Mouse (Mus musculus): Measurements from ENCODE around the gene Mpi. TPM values are rescaled to one million over a fixed set of nuclear protein-coding genes. Genes with fewer than 3 reads are reported as not detected.

The Mpi gene
- polyA plus RNA-seq, 1 experiment, result 89.6 TPM

DNA sequence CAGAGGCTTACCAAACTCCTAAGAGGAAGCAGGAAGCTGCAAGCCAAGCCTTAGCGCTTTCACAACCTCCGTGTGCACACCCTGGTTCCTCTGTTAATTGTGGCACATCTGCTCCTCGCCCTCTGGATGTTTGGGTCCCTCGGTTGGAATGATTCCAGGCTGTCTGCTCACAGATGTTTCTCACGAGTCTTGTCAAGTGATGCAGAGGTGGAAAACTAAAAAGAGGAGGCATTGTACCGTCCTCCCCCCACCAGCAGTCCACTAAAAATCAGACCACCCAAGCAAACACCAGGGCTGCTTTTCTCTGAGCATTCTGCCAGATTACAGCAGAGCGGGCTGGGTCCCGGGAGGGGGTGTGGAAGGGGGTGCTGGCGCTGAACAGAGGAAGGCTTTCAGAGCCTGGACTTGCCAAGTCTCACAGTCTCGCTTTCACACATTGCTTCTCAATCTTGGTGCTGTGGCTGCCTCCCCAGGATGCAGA, 13.2 kb upstream of the Mpi start:
- TF ChIP-seq TCF3 (IDR thresholded peaks at IDR 0.05; ENCODE audit: insufficient read length, low read depth), result no peak
- no peak for TF ChIP-seq POLR2A (IDR thresholded peaks at IDR 0.05; ENCODE audit: insufficient read length, low read depth)
- TF ChIP-seq MAX (IDR thresholded peaks at IDR 0.05; ENCODE audit: low read depth), result no peak
- TF ChIP-seq E2F4 (IDR thresholded peaks at IDR 0.05; ENCODE audit: insufficient read depth), result no peak
- TF ChIP-seq TCF12 (IDR thresholded peaks at IDR 0.05; ENCODE audit: insufficient read depth, poor library complexity, severe bottlenecking), result no peak
- no peak for TF ChIP-seq POLR2AphosphoS2 (IDR thresholded peaks at IDR 0.05; ENCODE audit: insufficient read length, low read depth)
- TF ChIP-seq SRF (IDR thresholded peaks at IDR 0.05; ENCODE audit: control insufficient read depth, insufficient read length, low read depth), result no peak
- TF ChIP-seq USF1 (IDR thresholded peaks at IDR 0.05; ENCODE audit: low read depth), result no peak
- TF ChIP-seq MYOG (IDR thresholded peaks at IDR 0.05; ENCODE audit: control insufficient read depth in 1 of 3, insufficient read depth in 1 of 3, insufficient read length in 2 of 3, low read depth in 2 of 3), result no peak
- no peak for TF ChIP-seq MYOD1 (IDR thresholded peaks at IDR 0.05; ENCODE audit: control insufficient read depth in 1 of 3, insufficient read length in 2 of 3, low read depth in 2 of 3)
- no peak for TF ChIP-seq CEBPB (IDR thresholded peaks at IDR 0.05; ENCODE audit: insufficient read depth, poor library complexity, severe bottlenecking)
- no peak for TF ChIP-seq REST (IDR thresholded peaks at IDR 0.05; ENCODE audit: insufficient read depth, insufficient read length)
- H3K79me2 ChIP-seq (ENCODE audit: control insufficient read depth, insufficient read depth), result peaks cover 41% of the 10 kb centered on the region
- H3K4me3 ChIP-seq, result no peak overlapping the region
- no peaks in the 10 kb centered on the region for H3K27me3 ChIP-seq (ENCODE audit: control insufficient read depth, insufficient read depth, insufficient read length)
- no peak overlapping the region for H3K4me2 ChIP-seq (ENCODE audit: low read depth)
- peaks cover 7% of the 10 kb centered on the region for H3K36me3 ChIP-seq (ENCODE audit: control insufficient read depth, insufficient read depth)
- no peak overlapping the region for H3ac ChIP-seq (ENCODE audit: control insufficient read depth, insufficient read length)

DNA sequence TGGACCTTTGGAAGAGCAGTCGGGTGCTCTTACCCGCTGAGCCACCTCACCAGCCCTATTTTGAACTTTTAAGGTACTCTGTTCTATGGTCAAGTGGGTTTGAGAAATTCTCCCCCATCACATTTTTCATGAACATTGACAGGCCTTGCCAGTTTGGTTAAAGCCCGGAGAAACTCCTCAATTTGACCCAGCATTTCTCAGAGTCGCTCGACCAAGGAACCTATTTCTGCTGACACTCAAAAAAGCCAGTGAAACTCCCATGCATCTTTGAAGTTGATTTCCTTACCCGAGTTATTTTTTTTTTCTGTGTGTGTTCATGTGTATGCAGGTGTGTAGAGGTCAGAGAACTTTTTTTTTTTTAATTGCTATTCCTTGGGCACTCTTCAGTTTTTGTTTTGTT, 12.0 kb upstream of the Mpi start:
- TF ChIP-seq TCF3 (IDR thresholded peaks at IDR 0.05; ENCODE audit: insufficient read length, low read depth), result no peak
- TF ChIP-seq MYOD1 (IDR thresholded peaks at IDR 0.05; ENCODE audit: control insufficient read depth in 1 of 3, insufficient read length in 2 of 3, low read depth in 2 of 3), result no peak
- no peak for TF ChIP-seq REST (IDR thresholded peaks at IDR 0.05; ENCODE audit: insufficient read depth, insufficient read length)
- no peak for TF ChIP-seq USF1 (IDR thresholded peaks at IDR 0.05; ENCODE audit: low read depth)
- TF ChIP-seq SRF (IDR thresholded peaks at IDR 0.05; ENCODE audit: control insufficient read depth, insufficient read length, low read depth), result no peak
- no peak for TF ChIP-seq MAX (IDR thresholded peaks at IDR 0.05; ENCODE audit: low read depth)
- H3ac ChIP-seq (ENCODE audit: control insufficient read depth, insufficient read length), result no peak overlapping the region
- H3K4me3 ChIP-seq, result no peak overlapping the region
- peaks cover 41% of the 10 kb centered on the region for H3K79me2 ChIP-seq (ENCODE audit: control insufficient read depth, insufficient read depth)
- H3K4me2 ChIP-seq (ENCODE audit: low read depth), result no peak overlapping the region
- H3K36me3 ChIP-seq (ENCODE audit: control insufficient read depth, insufficient read depth), result peaks cover 7% of the 10 kb centered on the region
- no peaks in the 10 kb centered on the region for H3K27me3 ChIP-seq (ENCODE audit: control insufficient read depth, insufficient read depth, insufficient read length)

DNA sequence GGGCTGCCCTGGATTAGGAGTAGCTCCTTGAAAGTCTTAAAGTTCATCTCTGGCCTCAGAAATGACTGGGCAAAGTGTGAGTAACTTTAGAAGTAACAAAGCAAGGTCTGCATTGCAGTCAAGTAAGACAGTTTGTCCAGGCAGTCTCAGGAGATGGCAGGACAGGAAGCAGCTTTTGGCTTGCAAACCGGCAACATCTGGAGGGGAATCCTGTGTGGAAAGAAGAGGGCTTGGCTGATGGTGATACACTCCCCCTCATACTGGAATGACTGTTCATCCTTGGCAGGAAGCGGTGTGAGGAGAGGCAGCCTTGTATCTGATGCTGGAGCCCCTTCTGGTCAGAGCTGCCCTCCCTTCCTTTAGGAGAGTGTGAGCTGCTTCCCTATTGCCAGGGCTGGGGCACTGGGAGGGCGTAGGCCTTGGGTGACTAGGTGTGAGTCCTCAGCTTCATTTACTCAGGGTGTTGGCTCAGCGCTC, 10.4 kb upstream of the Mpi start:
- no peaks in the 10 kb centered on the region for H3K36me3 ChIP-seq (ENCODE audit: control insufficient read depth, insufficient read depth)
- H3K4me2 ChIP-seq (ENCODE audit: low read depth), result peak overlapping the region; percentile 89
- no peak overlapping the region for H3K4me3 ChIP-seq
- H3ac ChIP-seq (ENCODE audit: control insufficient read depth, insufficient read length), result no peak overlapping the region
- H3K27me3 ChIP-seq (ENCODE audit: control insufficient read depth, insufficient read depth, insufficient read length), result no peaks in the 10 kb centered on the region
- peaks cover 41% of the 10 kb centered on the region for H3K79me2 ChIP-seq (ENCODE audit: control insufficient read depth, insufficient read depth)
- no peak for TF ChIP-seq TCF3 (IDR thresholded peaks at IDR 0.05; ENCODE audit: insufficient read length, low read depth)
- TF ChIP-seq MYOD1 (IDR thresholded peaks at IDR 0.05; ENCODE audit: control insufficient read depth in 1 of 3, insufficient read length in 2 of 3, low read depth in 2 of 3), result no peak
- no peak for TF ChIP-seq E2F4 (IDR thresholded peaks at IDR 0.05; ENCODE audit: insufficient read depth)
- TF ChIP-seq REST (IDR thresholded peaks at IDR 0.05; ENCODE audit: insufficient read depth, insufficient read length), result no peak
- no peak for TF ChIP-seq POLR2A (IDR thresholded peaks at IDR 0.05; ENCODE audit: insufficient read length, low read depth)
- TF ChIP-seq USF1 (IDR thresholded peaks at IDR 0.05; ENCODE audit: low read depth), result no peak
- no peak for TF ChIP-seq SRF (IDR thresholded peaks at IDR 0.05; ENCODE audit: control insufficient read depth, insufficient read length, low read depth)
- TF ChIP-seq CEBPB (IDR thresholded peaks at IDR 0.05; ENCODE audit: insufficient read depth, poor library complexity, severe bottlenecking), result no peak
- no peak for TF ChIP-seq POLR2AphosphoS2 (IDR thresholded peaks at IDR 0.05; ENCODE audit: insufficient read length, low read depth)
- TF ChIP-seq MYOG (IDR thresholded peaks at IDR 0.05; ENCODE audit: control insufficient read depth in 1 of 3, insufficient read depth in 1 of 3, insufficient read length in 2 of 3, low read depth in 2 of 3), result no peak
- TF ChIP-seq TCF12 (IDR thresholded peaks at IDR 0.05; ENCODE audit: insufficient read depth, poor library complexity, severe bottlenecking), result no peak
- TF ChIP-seq MAX (IDR thresholded peaks at IDR 0.05; ENCODE audit: low read depth), result no peak

DNA sequence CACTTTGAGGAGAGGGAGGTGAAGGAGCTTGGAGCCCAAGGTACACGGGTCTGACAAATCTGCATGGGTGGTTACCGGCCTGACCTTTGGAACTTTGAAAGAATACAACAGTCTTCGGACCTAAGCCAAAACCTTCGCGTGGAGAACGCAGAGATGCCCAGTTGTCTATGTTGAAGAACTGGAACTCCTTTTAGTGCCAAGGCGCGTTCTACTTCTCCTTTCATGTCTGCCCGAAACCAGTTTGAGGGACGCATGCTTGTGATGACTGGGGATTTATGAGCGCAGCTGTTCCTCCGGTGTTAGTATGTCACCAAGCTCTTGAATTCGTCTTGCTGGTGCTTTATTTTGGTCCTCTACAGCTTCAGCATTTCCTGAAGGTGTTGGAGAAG, 9.1 kb upstream of the Mpi start:
- Histone ChIP-seq H3K27me3 (ENCODE audit: control insufficient read depth, insufficient read depth, insufficient read length) (no peaks in the 10 kb centered on the region), H3K79me2 (ENCODE audit: control insufficient read depth, insufficient read depth) (peaks cover 40% of the 10 kb centered on the region), H3K4me2 (ENCODE audit: low read depth) (peak overlapping the region; percentile 89), H3ac (ENCODE audit: control insufficient read depth, insufficient read length) (peak overlapping the region; percentile 43), H3K36me3 (ENCODE audit: control insufficient read depth, insufficient read depth) (no peaks in the 10 kb centered on the region), H3K4me3 (peak overlapping the region; percentile 57)
- TF ChIP-seq POLR2AphosphoS2 (IDR thresholded peaks at IDR 0.05; ENCODE audit: insufficient read length, low read depth) (no peak), CEBPB (IDR thresholded peaks at IDR 0.05; ENCODE audit: insufficient read depth, poor library complexity, severe bottlenecking) (no peak), MYOD1 (IDR thresholded peaks at IDR 0.05; ENCODE audit: control insufficient read depth in 1 of 3, insufficient read length in 2 of 3, low read depth in 2 of 3) (peak; percentile 87 to 92 (median 90)), POLR2A (IDR thresholded peaks at IDR 0.05; ENCODE audit: insufficient read length, low read depth) (no peak), TCF12 (IDR thresholded peaks at IDR 0.05; ENCODE audit: insufficient read depth, poor library complexity, severe bottlenecking) (peak; percentile 70), MAX (IDR thresholded peaks at IDR 0.05; ENCODE audit: low read depth) (no peak), SRF (IDR thresholded peaks at IDR 0.05; ENCODE audit: control insufficient read depth, insufficient read length, low read depth) (no peak), E2F4 (IDR thresholded peaks at IDR 0.05; ENCODE audit: insufficient read depth) (no peak), USF1 (IDR thresholded peaks at IDR 0.05; ENCODE audit: low read depth) (no peak), TCF3 (IDR thresholded peaks at IDR 0.05; ENCODE audit: insufficient read length, low read depth) (no peak), MYOG (IDR thresholded peaks at IDR 0.05; ENCODE audit: control insufficient read depth in 1 of 3, insufficient read depth in 1 of 3, insufficient read length in 2 of 3, low read depth in 2 of 3) (peak in 2 of 3 experiments; percentile 65 to 70), REST (IDR thresholded peaks at IDR 0.05; ENCODE audit: insufficient read depth, insufficient read length) (no peak)

All from myocyte (in vitro differentiated cells).